Mouse (Mus musculus) olfactory bulb, adult 2 months (tissue): Measurements from ENCODE around the gene Hdac5.

Experiments
- CTCF ChIP-seq: fragments of 200-500 bp; IDR thresholded peaks from 2 replicates; pipeline ENCODE4 v1.5.1; 2012; ENCODE audit warnings: low read depth, mild to moderate bottlenecking, low read length, moderate library complexity; ENCODE audit not compliant: insufficient read depth
- POLR2A ChIP-seq: fragments of 200-500 bp; IDR thresholded peaks from 2 replicates; pipeline ENCODE4 v1.6.1; 2012; ENCODE audit warnings: mild to moderate bottlenecking, low read depth, low read length, moderate library complexity; ENCODE audit not compliant: insufficient read depth

GRCm38 (mm10) chr11:102236022-102236421 is 6.1 kb upstream of the Hdac5 start:
- TF ChIP-seq POLR2A (no peak), CTCF (no peak)
